Mouse (Mus musculus): Measurements from ENCODE around the gene Hist1h3d.
A peak's percentile ranks its signal among the peaks of the same experiment; 100 is the strongest.

Gene Hist1h3d

GRCm38 (mm10) chr13:23621532-23622174 is 46.1 kb downstream of the Hist1h3d start:
- peak; percentile 80 to 89 for DNase-seq (ENCODE audit: low spot score in 2 of 2)

GRCm38 (mm10) chr13:23622175-23622671 is 46.7 kb downstream of the Hist1h3d start, which contains the start of gene Hist1h1e:
Gene Hist1h1e, minus strand, starts transcription at chr13:23622558.
- peak; percentile 96 to 100 for DNase-seq (ENCODE audit: low spot score in 2 of 2)

- DNase-seq (ENCODE audit: low spot score in 2 of 2): peak; percentile 26 to 65
Observed at GRCm38 (mm10) chr13:23622861-23623450, 47.4 kb downstream of the Hist1h3d start.

Data from spleen, postnatal 4 days (tissue).